Mouse (Mus musculus): ENCODE data around the gene Tmcc3.

GRCm38 (mm10) chr10:94491006-94491405 lies 179.3 kb downstream of the Tmcc3 start:
- no peak for TF ChIP-seq CTCF (IDR thresholded peaks at IDR 0.05; ENCODE audit: low read depth)
- TF ChIP-seq EP300 (IDR thresholded peaks at IDR 0.05; ENCODE audit: low read depth) = no peak

Data from heart, postnatal 0 days (tissue).